ENCODE assay signal across 19 mouse cellular contexts in the genomic region with DNA sequence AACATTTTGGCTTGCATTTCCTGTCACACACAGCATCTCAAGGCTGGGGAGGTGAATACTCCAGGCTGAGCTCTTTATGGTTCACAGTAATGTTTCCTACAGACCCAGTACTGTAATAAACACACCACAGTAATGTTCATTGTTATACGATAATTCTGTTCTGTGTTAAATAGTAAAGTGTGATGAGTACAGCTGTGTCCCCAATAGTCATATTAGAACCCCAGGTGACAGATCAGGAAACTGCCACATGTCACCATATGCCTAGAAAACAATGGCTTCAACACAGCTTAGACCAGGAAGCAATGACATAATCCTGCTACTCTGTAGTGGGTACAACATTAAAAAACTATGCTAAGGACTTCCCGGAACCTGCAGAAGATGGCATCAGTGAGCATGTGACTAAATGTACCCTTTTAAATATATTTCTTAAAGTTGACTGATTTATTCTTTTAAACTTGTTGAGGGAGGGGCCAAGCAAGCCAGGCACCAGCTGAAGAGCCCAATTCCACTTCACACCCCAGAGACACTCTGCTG. TPM values are rescaled to one million over a fixed set of nuclear protein-coding genes. Genes with fewer than 3 reads are reported as not detected.
DNase-seq lines count a peak whose midpoint lies in the region; ATAC-seq and TF ChIP-seq lines count a peak whose summit lies in the region.
"Had no signal": no experiment of that assay in that cellular context is flagged by ENCODE, and none has a peak within 500 bp of the region (broad histone marks: within the 10 kb centered on the region; RNA-seq: fewer than 3 reads in every experiment).

No protein-coding gene starts in this region.

- H3K4me1 ChIP-seq in limb, embryonic 14.5 days (ENCODE audit: control insufficient read depth, insufficient read depth, low read length): no peaks in the 10 kb centered on the region; the same call in 1 of the 2 replicates
- H3K4me1 ChIP-seq in limb, embryonic 10.5 days: peaks cover 19% of the 10 kb centered on the region

- no peaks in the 10 kb centered on the region for H3K27me3 ChIP-seq in limb, embryonic 14.5 days (ENCODE audit: control insufficient read depth, insufficient read depth, low read length)
- H3K27me3 ChIP-seq in limb, embryonic 10.5 days (ENCODE audit: low read depth, poor library complexity, severe bottlenecking): no peaks in the 10 kb centered on the region
- H3K27me3 ChIP-seq: midbrain, embryonic 12.5 days had no signal

- no peak for DNase-seq in limb, embryonic 14.5 days (ENCODE audit: low spot score)
- DNase-seq in limb, embryonic 10.5 days (ENCODE audit: low spot score): no peak
- DNase-seq in CD4-positive helper T cell, adult 2 months (ENCODE audit: low read depth, low spot score): peak; percentile 60
- DNase-seq in naive thymus-derived CD4-positive, alpha-beta T cell, adult 2 months (ENCODE audit: low read depth): peak; percentile 62
- DNase-seq in cerebellum, adult 11-12 months: no peak
- no peak for DNase-seq in layer of hippocampus, postnatal 14 days (ENCODE audit: low spot score in 2 of 2)
- DNase-seq: adrenal gland, adult 2 months; cerebellum, adult 11 months; cerebellum, postnatal 25 days; gastrocnemius, postnatal 25 days; heart, postnatal 4 days; kidney, adult 11 months; lung, adult 18-20 months had no signal

- TF ChIP-seq POLR2A in limb, embryonic 14.5 days (IDR thresholded peaks at IDR 0.05; ENCODE audit: borderline replicate concordance, extremely low read depth, insufficient read depth, insufficient read length): no peak

- no peak overlapping the region for H3K4me3 ChIP-seq in limb, embryonic 14.5 days (replicated peaks; ENCODE audit: low read length)
- no peak overlapping the region for H3K4me3 ChIP-seq in limb, embryonic 10.5 days
- H3K4me3 ChIP-seq: heart, embryonic 10.5 days; left cerebral cortex, adult 2 months; midbrain, embryonic 12.5 days had no signal

- H3K36me3 ChIP-seq in limb, embryonic 14.5 days (ENCODE audit: control insufficient read depth, insufficient read depth, low read length): no peaks in the 10 kb centered on the region
- H3K36me3 ChIP-seq in limb, embryonic 10.5 days: no peaks in the 10 kb centered on the region
- H3K36me3 ChIP-seq: heart, embryonic 10.5 days; midbrain, embryonic 12.5 days had no signal

- no peak overlapping the region for H3K4me2 ChIP-seq in limb, embryonic 14.5 days (replicated peaks; ENCODE audit: low read depth, low read length, severe bottlenecking)
- H3K4me2 ChIP-seq: midbrain, embryonic 12.5 days had no signal

- no peak overlapping the region for H3K27ac ChIP-seq in limb, embryonic 14.5 days (replicated peaks; ENCODE audit: low read depth, low read length)
- no peak overlapping the region for H3K27ac ChIP-seq in limb, embryonic 10.5 days
- H3K27ac ChIP-seq: heart, embryonic 10.5 days; kidney, postnatal 0 days; left cerebral cortex, adult 2 months; midbrain, embryonic 12.5 days; stomach, postnatal 0 days had no signal

- 72% methylated on average over 2 of the region's 2 CpGs for WGBS in limb, embryonic 14.5 days
- WGBS in limb, embryonic 10.5 days: 95% methylated on average over 2 of the region's 2 CpGs

- ATAC-seq in limb, embryonic 14.5 days (ENCODE audit: low FRiP score, low read depth): 0 out of 2 replicates have a peak, but pooled peaks have one; percentile 17
- ATAC-seq in CD4-positive, CD25-positive, alpha-beta regulatory T cell, adult 4 months: peak; percentile 47

- H3K9me3 ChIP-seq in limb, embryonic 14.5 days (ENCODE audit: control insufficient read depth, low read length): no peaks in the 10 kb centered on the region
- H3K9me3 ChIP-seq in limb, embryonic 10.5 days (replicated peaks): no peaks in the 10 kb centered on the region
- H3K9me3 ChIP-seq: heart, embryonic 10.5 days; midbrain, embryonic 12.5 days had no signal

- H3K9ac ChIP-seq in limb, embryonic 14.5 days (ENCODE audit: low read depth, low read length, severe bottlenecking): no peak overlapping the region
- H3K9ac ChIP-seq: midbrain, embryonic 12.5 days had no signal

RNA-seq across cellular contexts. Expression of a gene that starts 7.6 kb away (rescaled TPM):
- polyA plus RNA-seq in limb, embryonic 14.5 days (2012; rRNA removed): 18.9 and 23.7 TPM in 2 replicates
- polyA plus RNA-seq in limb, embryonic 14.5 days (2014; fragmentation: Nextera tagmentation; extraction: Ambion mirVana): 12.4 and 12.6 TPM in 2 replicates
- 7.2 and 10.7 TPM in 2 replicates for polyA plus RNA-seq in limb, embryonic 10.5 days (2016; fragmentation: Nextera tagmentation; extraction: Ambion mirVana)
- 100 to 1,000 TPM in 1 of 2 experiments, 10 to 100 TPM in 1; 86.2 to 109 TPM for polyA plus RNA-seq in CD4-positive, CD25-positive, alpha-beta regulatory T cell, adult 4 months (2017; shearing (Covaris generic))
- 10 to 100 TPM; 26.2 to 30.0 TPM for total RNA-seq in layer of hippocampus, postnatal 14 days (2021)

RNA-seq across cellular contexts. Expression of a gene that starts 47.5 kb away (rescaled TPM):
- polyA plus RNA-seq in limb, embryonic 14.5 days (2012; rRNA removed): 43.9 and 46.0 TPM in 2 replicates
- 18.1 and 18.5 TPM in 2 replicates for polyA plus RNA-seq in limb, embryonic 14.5 days (2014; fragmentation: Nextera tagmentation; extraction: Ambion mirVana)
- 10.0 and 12.8 TPM in 2 replicates for polyA plus RNA-seq in limb, embryonic 10.5 days (2016; fragmentation: Nextera tagmentation; extraction: Ambion mirVana)
- 1 to 10 TPM; 1.5 to 2.0 TPM for polyA plus RNA-seq in CD4-positive, CD25-positive, alpha-beta regulatory T cell, adult 4 months (2017; shearing (Covaris generic))
- total RNA-seq in layer of hippocampus, postnatal 14 days (2021): 100 to 1,000 TPM; 112 to 113 TPM

Comparison
In these comparisons a context has a peak if more than half of its experiments do, and no peak if none do; other contexts are left out.
1. DNase-seq: peak in CD4-positive helper T cell, adult 2 months (single experiment) and naive thymus-derived CD4-positive, alpha-beta T cell, adult 2 months (single experiment); none in limb, embryonic 14.5 days (single experiment), limb, embryonic 10.5 days (single experiment), cerebellum, adult 11-12 months (single experiment) and layer of hippocampus, postnatal 14 days (0 of 2).